ENCODE assay signal across 20 mouse cellular contexts in the genomic region with DNA sequence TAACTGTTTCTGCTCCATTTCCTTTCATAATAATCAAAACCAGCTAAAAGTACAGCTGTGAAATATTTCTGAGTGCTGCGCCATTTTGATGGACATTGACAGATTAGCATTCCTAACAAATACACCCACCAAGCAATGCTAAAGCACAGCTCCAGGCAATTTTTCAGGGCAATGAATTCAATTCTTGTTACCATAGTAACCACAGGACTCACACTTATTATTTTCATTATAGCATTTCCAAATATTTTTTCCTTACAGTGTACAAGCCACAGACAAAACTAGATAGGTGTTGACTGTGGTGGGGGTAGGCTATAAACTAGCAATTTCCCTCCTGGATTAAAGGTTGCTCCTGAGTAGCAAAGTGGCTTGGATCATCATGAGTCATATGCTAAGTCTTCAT.
DNase-seq lines count a peak whose midpoint lies in the region; ATAC-seq lines count a peak whose summit lies in the region.
"Had no signal": no experiment of that assay in that cellular context is flagged by ENCODE, and none has a peak within 500 bp of the region (broad histone marks: within the 10 kb centered on the region; RNA-seq: fewer than 3 reads in every experiment).

No protein-coding gene starts in this region.

- H3K9me3 ChIP-seq in forebrain, embryonic 16.5 days (ENCODE audit: control insufficient read depth, low read length) = no peaks in the 10 kb centered on the region
- H3K9me3 ChIP-seq in forebrain, embryonic 10.5 days = no peaks in the 10 kb centered on the region
- no peaks in the 10 kb centered on the region for H3K9me3 ChIP-seq in midbrain, embryonic 14.5 days (ENCODE audit: control insufficient read depth, low read length)
- no peaks in the 10 kb centered on the region for H3K9me3 ChIP-seq in midbrain, embryonic 11.5 days (ENCODE audit: control insufficient read depth, low read length)
- H3K9me3 ChIP-seq: embryonic facial prominence, embryonic 12.5 days; heart, embryonic 10.5 days; hindbrain, embryonic 15.5 days had no signal

- peak; percentile 36; the same call in 1 of the 2 replicates for ATAC-seq in forebrain, embryonic 16.5 days
- no peak for ATAC-seq in midbrain, embryonic 14.5 days (ENCODE audit: low FRiP score, low TSS enrichment)
- no peak for ATAC-seq in midbrain, embryonic 11.5 days (ENCODE audit: low FRiP score)
- ATAC-seq in activated CD4-positive, CD25-positive, alpha-beta regulatory T cell, adult 4 months = no peak
- ATAC-seq: inflammation-experienced regulatory T-cells, adult 6 months; intestine, postnatal 0 days had no signal

- no peak overlapping the region for H3K9ac ChIP-seq in forebrain, embryonic 16.5 days (replicated peaks; ENCODE audit: low read depth, low read length)
- no peak overlapping the region for H3K9ac ChIP-seq in midbrain, embryonic 14.5 days (replicated peaks; ENCODE audit: low read length)
- no peak overlapping the region for H3K9ac ChIP-seq in midbrain, embryonic 11.5 days (ENCODE audit: low read length)
- H3K9ac ChIP-seq: embryonic facial prominence, embryonic 12.5 days; hindbrain, embryonic 15.5 days had no signal

- no peaks in the 10 kb centered on the region for H3K4me1 ChIP-seq in forebrain, embryonic 16.5 days (replicated peaks; ENCODE audit: control insufficient read depth, insufficient read depth, low read length)
- H3K4me1 ChIP-seq in forebrain, embryonic 10.5 days = no peaks in the 10 kb centered on the region
- H3K4me1 ChIP-seq in midbrain, embryonic 14.5 days (ENCODE audit: control insufficient read depth, insufficient read depth, low read length) = peaks cover 9% of the 10 kb centered on the region; the same call in 1 of the 2 replicates
- H3K4me1 ChIP-seq in midbrain, embryonic 11.5 days (ENCODE audit: control insufficient read depth, insufficient read depth, low read length) = no peaks in the 10 kb centered on the region
- H3K4me1 ChIP-seq: embryonic facial prominence, embryonic 12.5 days had no signal

- H3K27ac ChIP-seq in forebrain, embryonic 16.5 days (ENCODE audit: low read length) = no peak overlapping the region
- H3K27ac ChIP-seq in forebrain, embryonic 10.5 days = no peak overlapping the region
- 0 out of 2 replicates have a peak overlapping the region, but pooled peaks have one; percentile 32 for H3K27ac ChIP-seq in midbrain, embryonic 14.5 days (replicated peaks; ENCODE audit: low read depth, low read length)
- H3K27ac ChIP-seq in midbrain, embryonic 11.5 days (ENCODE audit: low read depth, low read length) = no peak overlapping the region
- H3K27ac ChIP-seq: embryonic facial prominence, embryonic 12.5 days; heart, embryonic 10.5 days; hindbrain, embryonic 15.5 days had no signal

- no peak overlapping the region for H3K4me3 ChIP-seq in forebrain, embryonic 16.5 days (replicated peaks; ENCODE audit: low read length)
- H3K4me3 ChIP-seq in forebrain, embryonic 10.5 days = no peak overlapping the region
- H3K4me3 ChIP-seq in midbrain, embryonic 14.5 days (replicated peaks; ENCODE audit: low read depth, low read length) = no peak overlapping the region
- no peak overlapping the region for H3K4me3 ChIP-seq in midbrain, embryonic 11.5 days (ENCODE audit: low read depth, low read length)
- H3K4me3 ChIP-seq: embryonic facial prominence, embryonic 12.5 days; heart, embryonic 10.5 days; hindbrain, embryonic 15.5 days had no signal

- no peak for DNase-seq in forebrain, embryonic 10.5 days (ENCODE audit: extremely low spot score, low spot score)
- peak; percentile 57 for DNase-seq in midbrain, embryonic 14.5 days
- no peak for DNase-seq in midbrain, embryonic 11.5 days (ENCODE audit: low spot score, missing footprints)
- peak; percentile 25 for DNase-seq in brain, adult 2 months (ENCODE audit: low read depth, low spot score)
- DNase-seq: adrenal gland, adult 8-10 months; adrenal gland, postnatal 36 days; cerebellum, adult 11-12 months; cerebellum, adult 9-10 months; cerebellum, postnatal 25 days; gastrocnemius, postnatal 10 days; heart, adult 18-20 months; heart, postnatal 10 days; heart, postnatal 4 days had no signal

- WGBS in forebrain, embryonic 16.5 days = 71% methylated on average over 1 of the region's 1 CpGs
- WGBS in forebrain, embryonic 10.5 days = 98% methylated on average over 1 of the region's 1 CpGs
- WGBS in midbrain, embryonic 14.5 days = 69% methylated on average over 1 of the region's 1 CpGs
- 93% methylated on average over 1 of the region's 1 CpGs for WGBS in midbrain, embryonic 11.5 days

- no peaks in the 10 kb centered on the region for H3K27me3 ChIP-seq in forebrain, embryonic 16.5 days (replicated peaks; ENCODE audit: control insufficient read depth, insufficient read depth, low read length)
- H3K27me3 ChIP-seq in forebrain, embryonic 10.5 days (ENCODE audit: poor library complexity, severe bottlenecking) = no peaks in the 10 kb centered on the region
- no peaks in the 10 kb centered on the region for H3K27me3 ChIP-seq in midbrain, embryonic 14.5 days (ENCODE audit: control insufficient read depth, insufficient read depth, low read length)
- no peaks in the 10 kb centered on the region for H3K27me3 ChIP-seq in midbrain, embryonic 11.5 days (ENCODE audit: control insufficient read depth, insufficient read depth, low read length)
- H3K27me3 ChIP-seq: embryonic facial prominence, embryonic 12.5 days; hindbrain, embryonic 15.5 days had no signal

- no peaks in the 10 kb centered on the region for H3K36me3 ChIP-seq in forebrain, embryonic 16.5 days (ENCODE audit: control insufficient read depth, insufficient read depth)
- no peaks in the 10 kb centered on the region for H3K36me3 ChIP-seq in forebrain, embryonic 10.5 days (replicated peaks)
- H3K36me3 ChIP-seq in midbrain, embryonic 14.5 days (ENCODE audit: control insufficient read depth, insufficient read depth, low read length) = no peaks in the 10 kb centered on the region
- no peaks in the 10 kb centered on the region for H3K36me3 ChIP-seq in midbrain, embryonic 11.5 days (ENCODE audit: control insufficient read depth, insufficient read depth, low read length)
- H3K36me3 ChIP-seq: embryonic facial prominence, embryonic 12.5 days; heart, embryonic 10.5 days; hindbrain, embryonic 15.5 days had no signal

- no peak overlapping the region for H3K4me2 ChIP-seq in forebrain, embryonic 16.5 days (ENCODE audit: low read length)
- H3K4me2 ChIP-seq in midbrain, embryonic 14.5 days (ENCODE audit: low read length) = no peak overlapping the region
- no peak overlapping the region for H3K4me2 ChIP-seq in midbrain, embryonic 11.5 days
- H3K4me2 ChIP-seq: embryonic facial prominence, embryonic 12.5 days; hindbrain, embryonic 15.5 days had no signal

Comparison
In these comparisons a context has a peak if more than half of its experiments do, and no peak if none do; other contexts are left out.
1. DNase-seq: peak in midbrain, embryonic 14.5 days (single experiment) and brain, adult 2 months (single experiment); none in forebrain, embryonic 10.5 days (single experiment) and midbrain, embryonic 11.5 days (single experiment).